Mouse (Mus musculus) midbrain, postnatal 0 days (tissue): ENCODE data around the gene Ppil2. TPM values are rescaled to one million over a fixed set of nuclear protein-coding genes. Genes with fewer than 3 reads are reported as not detected.

Experiments
- ATAC-seq: fragments of 200-750 bp; cut with Nextera tagmentation; 2 replicates; pipeline ENCODE4 v1.8.0; 2017; ENCODE audit warnings: moderate number of reproducible peaks, mild to moderate bottlenecking, moderate TSS enrichment, moderate library complexity; ENCODE audit not compliant: low FRiP score
- DNase-seq: peaks from one replicate; pipeline ENCODE4 v3.0.0-alpha.2; 2015; ENCODE audit warnings: low spot score
- H3K27ac ChIP-seq: fragments of 300-500 bp; sonication (generic); 2 replicates; pipeline ENCODE4 v1.5.1; 2014; ENCODE audit warnings: low read depth, mild to moderate bottlenecking, low read length, mixed read lengths
- H3K27me3 ChIP-seq: fragments of 300-500 bp; sonication (generic); 2 replicates; pipeline ENCODE4 v1.6.1; 2014; ENCODE audit warnings: low read length, control low read depth, mixed read lengths; ENCODE audit not compliant: insufficient read depth
- H3K36me3 ChIP-seq: fragments of 300-500 bp; sonication (generic); 2 replicates; pipeline ENCODE4 v1.6.1; 2014; ENCODE audit warnings: low read length, control low read depth, mixed read lengths; ENCODE audit not compliant: insufficient read depth
- H3K4me1 ChIP-seq: fragments of 300-500 bp; sonication (generic); 2 replicates; pipeline ENCODE4 v1.6.1; 2014; ENCODE audit warnings: mild to moderate bottlenecking, control low read depth, antibody characterized with exemption, low read length, mixed read lengths; ENCODE audit not compliant: insufficient read depth
- H3K4me2 ChIP-seq: fragments of 300-500 bp; sonication (generic); 2 replicates; pipeline ENCODE4 v1.6.1; 2014; ENCODE audit warnings: low read depth, mild to moderate bottlenecking, low read length, mixed read lengths; ENCODE audit not compliant: poor library complexity, severe bottlenecking
- H3K4me3 ChIP-seq: fragments of 300-500 bp; sonication (generic); 2 replicates; pipeline ENCODE4 v1.5.1; 2014; ENCODE audit warnings: low read depth, mild to moderate bottlenecking, low read length, moderate library complexity
- H3K9ac ChIP-seq: fragments of 300-500 bp; sonication (generic); replicated peaks from 2 replicates; pipeline ENCODE4 v1.6.1; 2014; ENCODE audit warnings: mild to moderate bottlenecking, low read length, moderate library complexity, mixed read lengths; ENCODE audit not compliant: poor library complexity, severe bottlenecking
- H3K9me3 ChIP-seq: fragments of 300-500 bp; sonication (generic); 2 replicates; pipeline ENCODE4 v1.6.1; 2016; ENCODE audit warnings: low read length, control low read depth
- CTCF ChIP-seq: IDR thresholded peaks from 2 replicates; pipeline ENCODE4 v1.5.1; 2016; ENCODE audit warnings: antibody characterized with exemption, mild to moderate bottlenecking
- WGBS: fragments of 180-500 bp; shearing (Covaris S2); extraction: QIAGEN DNeasy Blood & Tissue Kit; methylation state at CpG from one replicate; pipeline ENCODE4 v1.1.7; 2014; 5-methylcytosine and 5-hydroxymethylcytosine counted together
- polyA plus RNA-seq: library from polyadenylated mRNA; unstranded; fragments of >200 nt; fragmentation: Nextera tagmentation; extraction: Ambion mirVana; gene quantifications from 2 replicates; pipeline ENCODE4 v1.2.1, GENCODE M21; 2015
- total RNA-seq: library from RNA; depleted of rRNA; stranded (reverse); fragments of >200 nt; gene quantifications from 2 replicates; pipeline ENCODE4 v1.2.3, GENCODE M21; 2014; rRNA removed

The Ppil2 gene
- total RNA-seq (87.0 and 88.2 TPM in 2 replicates), polyA plus RNA-seq (100 and 108 TPM in 2 replicates)

DNA sequence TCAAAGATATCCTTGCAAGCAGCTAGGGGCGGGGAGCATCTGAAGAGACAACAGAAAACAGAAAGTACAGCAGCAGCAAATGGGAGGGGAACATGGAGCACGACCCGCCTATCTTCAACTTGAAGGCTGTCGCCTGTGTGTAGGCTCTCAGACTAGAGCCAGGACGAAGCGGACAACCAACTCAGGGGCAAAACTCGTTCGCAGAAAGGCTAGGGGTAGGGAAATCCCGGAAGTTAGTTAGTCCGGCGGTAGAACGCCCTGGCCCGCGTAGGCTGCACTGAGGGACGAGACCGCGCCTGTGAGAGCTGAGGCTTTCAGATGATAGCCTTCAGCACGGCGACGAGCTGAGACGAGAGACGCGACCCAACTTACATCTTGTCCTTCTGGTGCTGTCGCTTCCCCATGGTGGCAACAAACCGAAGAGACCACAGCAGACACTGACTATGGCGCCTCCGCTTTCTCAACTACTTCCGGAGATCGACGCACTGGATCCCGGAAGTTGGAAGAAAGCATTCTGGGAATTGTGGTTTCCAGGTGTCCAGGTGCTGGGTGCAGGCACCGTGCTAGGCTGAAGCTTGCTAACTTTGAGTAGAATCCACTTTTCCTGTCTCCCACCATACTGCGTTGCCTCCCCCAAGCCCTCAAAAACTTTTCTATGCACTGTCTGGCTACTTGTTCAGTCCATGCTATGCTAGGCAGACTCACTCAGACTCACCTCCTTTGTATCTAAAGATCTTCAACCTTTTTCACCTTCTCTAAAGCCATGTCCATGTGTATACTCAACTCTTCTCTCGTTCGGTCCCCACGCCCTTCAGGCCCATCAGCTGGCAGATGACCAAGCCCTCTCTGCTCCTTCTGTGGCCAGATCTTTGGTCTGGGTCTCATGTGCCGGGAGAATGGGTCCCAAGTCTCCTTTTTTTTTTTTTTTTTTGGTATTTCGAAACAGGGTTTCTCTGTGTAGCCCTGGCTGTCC is at the start of gene Ppil2:
Ppil2 (minus strand) TSS at position 487 of the 973 bp plus-strand sequence.
- Histone ChIP-seq H3K4me3 (peak within 1 kb of the TSS; percentile 87), H3K27me3 (no peaks in the 10 kb centered on the region), H3K9ac (peak within 1 kb of the TSS; percentile 65), H3K36me3 (peaks cover 2% of the 10 kb centered on the region; the same call in 1 of the 2 replicates), H3K4me2 (peak within 1 kb of the TSS; percentile 63), H3K4me1 (peaks cover 7% of the 10 kb centered on the region; the same call in 1 of the 2 replicates), H3K9me3 (no peaks in the 10 kb centered on the region), H3K27ac (peak within 1 kb of the TSS; percentile 57; the same call in 1 of the 2 replicates)
- ATAC-seq (peak; percentile 85), DNase-seq (peak; percentile 87)
- TF ChIP-seq CTCF: no peak
- 8% methylated on average over 38 of the region's 38 CpGs for WGBS

DNA sequence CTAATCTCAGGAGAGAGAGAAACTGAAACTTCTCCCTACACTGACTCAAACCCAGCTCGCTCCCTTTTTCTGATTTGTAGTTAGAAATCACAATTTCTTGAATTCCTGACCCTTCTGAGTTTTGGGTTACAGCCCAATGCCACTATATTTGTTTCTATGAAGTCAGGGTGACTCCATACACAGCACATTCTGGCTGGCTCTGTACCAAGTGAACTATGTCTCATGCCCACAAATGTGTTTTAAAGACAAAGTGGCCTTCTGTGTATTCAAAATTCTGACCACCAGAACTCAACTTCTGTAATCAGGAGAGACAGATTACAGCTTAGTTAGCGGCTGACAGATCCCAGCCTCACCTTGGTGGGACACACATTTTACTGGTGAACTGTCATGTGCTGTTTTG is 43.3 kb upstream of the Ppil2 start:
- Histone ChIP-seq H3K4me3 (no peak overlapping the region), H3K36me3 (peaks cover 35% of the 10 kb centered on the region), H3K9ac (no peak overlapping the region), H3K27me3 (no peaks in the 10 kb centered on the region), H3K4me1 (no peaks in the 10 kb centered on the region), H3K27ac (no peak overlapping the region), H3K4me2 (no peak overlapping the region), H3K9me3 (no peaks in the 10 kb centered on the region)
- 94% methylated on average over 2 of the region's 2 CpGs for WGBS
- DNase-seq (no peak), ATAC-seq (no peak)
- TF ChIP-seq CTCF: no peak

DNA sequence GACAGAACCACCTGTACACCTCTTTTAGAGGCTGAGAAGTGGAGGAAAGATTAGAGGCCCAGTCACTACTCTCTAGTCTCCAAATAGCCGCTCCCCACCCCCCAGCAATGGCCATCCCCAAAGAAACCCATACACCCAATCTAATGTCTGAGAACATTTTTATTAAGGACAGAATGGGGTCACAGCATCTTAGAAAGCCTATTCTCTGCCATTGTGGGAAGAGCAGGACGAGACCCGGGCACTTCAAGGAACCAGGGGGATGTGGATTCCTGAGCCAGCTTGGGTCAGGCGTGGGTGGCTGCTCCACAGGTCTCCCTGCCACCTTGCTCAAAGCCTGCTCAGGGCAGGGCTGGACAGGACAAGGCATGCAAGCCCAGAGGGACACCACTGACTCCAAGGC is 40.8 kb upstream of the Ppil2 start:
- no peak for ATAC-seq
- H3K9ac ChIP-seq: no peak overlapping the region
- WGBS: 96% methylated on average over 4 of the region's 4 CpGs

DNA sequence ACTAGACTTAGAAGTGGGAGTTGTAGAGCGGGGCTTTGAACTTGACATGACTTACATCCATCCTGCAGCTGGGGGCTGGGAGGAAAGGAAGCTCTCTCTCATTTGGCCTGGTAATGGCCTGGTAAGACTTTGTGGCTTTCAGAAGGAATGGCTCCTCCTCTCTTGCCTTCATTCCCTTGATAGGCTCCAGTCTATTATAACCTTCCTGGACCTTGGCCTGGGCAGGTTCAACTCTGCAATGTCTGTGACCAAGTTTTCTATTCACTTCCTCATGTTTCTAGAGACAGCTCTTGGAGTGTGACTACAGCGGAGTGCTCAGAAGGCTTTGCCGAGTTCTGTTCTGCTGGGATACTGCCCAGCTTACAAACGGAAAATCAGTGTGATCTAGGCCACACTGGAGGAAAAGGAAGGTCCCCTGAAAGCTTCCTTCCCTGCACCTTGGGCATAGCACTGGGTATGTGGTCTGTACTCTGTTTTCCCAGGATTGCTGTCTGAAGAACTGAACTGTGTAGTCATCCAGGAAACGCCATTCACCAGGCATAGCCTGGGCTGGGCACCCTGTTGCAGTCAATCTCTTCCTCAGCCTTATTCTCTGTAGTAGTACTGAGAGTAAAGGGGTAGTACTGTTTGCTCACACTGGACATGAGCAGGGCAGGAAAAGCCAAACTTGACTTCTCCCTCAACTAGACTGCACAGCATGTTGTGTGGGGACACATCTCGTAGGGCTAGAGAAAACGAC is 39.6 kb upstream of the Ppil2 start:
- no peak for TF ChIP-seq CTCF
- Histone ChIP-seq H3K9ac (no peak overlapping the region), H3K36me3 (peaks cover 22% of the 10 kb centered on the region), H3K27ac (no peak overlapping the region), H3K27me3 (no peaks in the 10 kb centered on the region), H3K4me3 (no peak overlapping the region), H3K9me3 (no peaks in the 10 kb centered on the region), H3K4me2 (no peak overlapping the region), H3K4me1 (peaks cover 3% of the 10 kb centered on the region; the same call in 1 of the 2 replicates)
- DNase-seq (no peak), ATAC-seq (no peak)
- WGBS: 85% methylated on average over 7 of the region's 7 CpGs

More for the DNA sequence above, 40.8 kb upstream of the Ppil2 start:
- no peak for DNase-seq
- no peaks in the 10 kb centered on the region for H3K9me3 ChIP-seq
- H3K36me3 ChIP-seq: peaks cover 22% of the 10 kb centered on the region
- no peak for TF ChIP-seq CTCF
- H3K27ac ChIP-seq: no peak overlapping the region
- peaks cover 3% of the 10 kb centered on the region; the same call in 1 of the 2 replicates for H3K4me1 ChIP-seq
- no peak overlapping the region for H3K4me3 ChIP-seq
- H3K27me3 ChIP-seq: no peaks in the 10 kb centered on the region
- no peak overlapping the region for H3K4me2 ChIP-seq

DNA sequence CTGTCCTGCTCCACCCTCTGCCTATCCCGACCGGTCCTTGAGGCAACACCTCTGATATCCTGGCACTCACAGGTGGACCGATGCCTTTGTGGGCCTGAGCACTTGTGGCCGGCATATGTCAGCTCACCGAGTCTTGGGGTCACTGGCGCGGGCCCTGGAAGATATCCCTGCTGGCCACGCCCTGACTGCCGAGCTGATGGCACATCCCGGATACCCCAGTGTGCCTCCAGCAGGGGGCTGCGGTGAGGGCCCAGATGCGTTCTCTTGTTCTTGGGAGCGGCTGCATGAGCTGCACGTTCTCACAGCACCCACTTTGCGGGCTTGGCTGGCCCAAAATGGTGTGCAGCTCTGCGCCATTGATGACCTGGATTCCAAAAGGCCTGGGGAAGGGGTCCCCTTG is 37.0 kb upstream of the Ppil2 start:
- DNase-seq (no peak), ATAC-seq (0 out of 2 replicates have a peak, but pooled peaks have one; percentile 0)
- 11% methylated on average over 16 of the region's 16 CpGs for WGBS
- Histone ChIP-seq H3K4me3 (peak overlapping the region; percentile 68), H3K27ac (no peak overlapping the region), H3K4me1 (peaks cover 3% of the 10 kb centered on the region; the same call in 1 of the 2 replicates), H3K9ac (no peak overlapping the region), H3K27me3 (no peaks in the 10 kb centered on the region), H3K36me3 (peaks cover 9% of the 10 kb centered on the region; the same call in 1 of the 2 replicates), H3K9me3 (no peaks in the 10 kb centered on the region), H3K4me2 (peak overlapping the region; percentile 88)
- TF ChIP-seq CTCF: peak; percentile 49
